Mouse (Mus musculus): ENCODE data around the gene Lclat1.

GRCm38 (mm10) chr17:73164121-73164520, 56.3 kb downstream of the Lclat1 start:
- TF ChIP-seq POLR2A (IDR thresholded peaks at IDR 0.05; ENCODE audit: control insufficient read depth, low read depth, low read length) (no peak), CTCF (IDR thresholded peaks at IDR 0.05; ENCODE audit: control insufficient read depth, insufficient read depth, insufficient replicate concordance, low read depth, low read length) (no peak)

All from testis, adult 2 months (tissue).